Mouse (Mus musculus) olfactory bulb, adult 2 months (tissue): ENCODE measurements around the gene Ube3b. TPM values are rescaled to one million over a fixed set of nuclear protein-coding genes. Genes with fewer than 3 reads are reported as not detected.

Experiments used
- H3K27ac ChIP-seq: fragments of 200-500 bp; 2 replicates; pipeline ENCODE4 v1.5.1; 2012; ENCODE audit warnings: low read depth, low read length; ENCODE audit not compliant: insufficient read depth
- H3K4me1 ChIP-seq: fragments of 200-500 bp; 2 replicates; pipeline ENCODE4 v1.6.1; 2012; ENCODE audit warnings: low read length; ENCODE audit not compliant: control insufficient read depth, insufficient read depth
- H3K4me3 ChIP-seq: fragments of 200-500 bp; 2 replicates; pipeline ENCODE4 v1.5.1; 2012; ENCODE audit warnings: mild to moderate bottlenecking, low read depth, low read length, moderate library complexity; ENCODE audit not compliant: insufficient read depth
- CTCF ChIP-seq: fragments of 200-500 bp; IDR thresholded peaks from 2 replicates; pipeline ENCODE4 v1.5.1; 2012; ENCODE audit warnings: low read depth, mild to moderate bottlenecking, low read length, moderate library complexity; ENCODE audit not compliant: insufficient read depth
- POLR2A ChIP-seq: fragments of 200-500 bp; IDR thresholded peaks from 2 replicates; pipeline ENCODE4 v1.6.1; 2012; ENCODE audit warnings: mild to moderate bottlenecking, low read depth, low read length, moderate library complexity; ENCODE audit not compliant: insufficient read depth
- WGBS: fragments of 180-500 bp; shearing (Covaris S2); methylation state at CpG from one replicate; pipeline ENCODE4 v1.1.7; 2018; 5-methylcytosine and 5-hydroxymethylcytosine counted together
- polyA plus RNA-seq: library from polyadenylated mRNA; stranded (reverse); fragments of >200 nt; gene quantifications from 2 replicates; pipeline ENCODE4 v1.2.4, GENCODE M21; 2012; ENCODE audit warnings: low replicate concordance; ENCODE audit not compliant: missing spikeins, insufficient read depth, insufficient read length

The Ube3b gene
- polyA plus RNA-seq, 1 experiment: 59.2 TPM

DNA sequence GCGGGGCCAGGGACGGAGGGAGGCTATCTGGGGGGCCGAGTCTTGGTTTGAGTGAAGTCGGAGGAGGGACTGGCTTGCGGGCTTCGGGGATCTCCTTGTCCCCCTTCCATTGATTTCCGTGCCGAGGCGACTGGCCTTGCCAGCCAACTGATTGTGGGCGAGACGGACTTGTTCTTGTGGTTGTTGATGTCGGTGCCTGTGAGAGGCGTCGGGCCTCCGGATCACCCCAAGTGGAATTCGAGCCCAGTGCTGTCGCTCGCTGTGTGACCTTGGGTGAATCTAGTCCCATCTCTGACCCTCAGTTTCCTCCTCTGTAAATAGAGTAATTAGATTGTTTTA lies 575 bp downstream of the Ube3b start:
- H3K4me1 ChIP-seq: peaks cover 29% of the 10 kb centered on the region
- under 1% methylated on average over 18 of the region's 18 CpGs for WGBS
- H3K27ac ChIP-seq: no peak overlapping the region
- TF ChIP-seq POLR2A: no peak
- TF ChIP-seq CTCF: no peak
- H3K4me3 ChIP-seq: peak overlapping the region; percentile 87

DNA sequence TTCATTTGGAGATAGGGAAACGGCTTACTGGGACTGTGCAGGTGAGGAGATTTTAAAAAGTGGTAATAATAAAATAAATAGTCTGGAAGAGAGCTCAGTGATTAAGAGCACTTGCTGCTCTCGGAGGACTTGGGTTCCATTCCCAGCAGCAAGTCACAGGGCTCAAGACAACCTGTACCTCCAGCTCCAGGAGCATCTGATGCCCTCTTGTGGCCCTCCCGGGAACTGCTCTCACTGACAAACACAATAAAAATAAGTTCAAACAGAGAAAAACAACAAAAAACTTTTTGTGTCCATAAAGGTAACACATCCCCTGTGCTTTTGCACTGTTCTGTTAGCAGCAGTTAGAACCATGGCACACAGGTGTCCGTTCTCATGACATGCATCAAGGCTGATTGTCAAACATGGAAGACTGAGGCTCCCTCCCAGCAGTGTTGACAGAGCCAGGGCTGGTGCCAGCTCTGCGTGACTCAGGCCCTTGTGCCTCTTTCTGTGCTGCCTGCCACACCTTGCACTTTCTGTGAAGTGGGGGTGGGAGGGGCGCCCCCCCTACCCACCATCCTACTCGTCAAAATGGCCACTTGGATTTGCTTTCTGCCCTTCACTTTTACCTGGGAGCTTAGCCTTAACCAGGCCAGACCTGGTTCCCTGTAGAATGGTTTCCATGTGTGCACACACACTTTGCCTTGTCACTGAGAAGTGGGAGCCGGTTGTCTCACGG lies 2.9 kb downstream of the Ube3b start:
- H3K27ac ChIP-seq: no peak overlapping the region
- H3K4me1 ChIP-seq: peaks cover 17% of the 10 kb centered on the region
- WGBS: 77% methylated on average over 9 of the region's 9 CpGs
- TF ChIP-seq CTCF: no peak
- no peak for TF ChIP-seq POLR2A
- no peak overlapping the region for H3K4me3 ChIP-seq

DNA sequence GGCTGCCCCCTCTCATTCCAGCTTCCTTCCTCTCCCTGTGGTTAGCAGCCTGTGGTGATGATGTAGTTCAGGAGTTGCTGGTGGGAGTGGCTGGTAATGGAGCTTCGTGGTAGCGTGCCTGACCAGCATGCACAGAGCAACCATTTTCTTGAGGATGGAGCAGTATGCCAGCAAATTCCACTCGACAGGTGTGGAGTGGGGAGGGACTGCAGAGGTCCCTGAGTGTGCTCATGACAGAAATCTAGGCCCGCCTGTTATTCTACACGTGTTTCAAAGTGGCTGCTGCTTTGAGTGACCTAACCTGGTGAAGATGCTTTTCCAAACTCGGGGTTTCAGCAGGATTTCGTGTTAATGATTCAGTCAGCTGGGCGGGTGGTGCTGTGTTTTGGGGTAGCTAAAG lies 4.0 kb downstream of the Ube3b start:
- Histone ChIP-seq H3K4me3 (no peak overlapping the region), H3K4me1 (peaks cover 9% of the 10 kb centered on the region), H3K27ac (no peak overlapping the region)
- WGBS: 90% methylated on average over 8 of the region's 8 CpGs
- TF ChIP-seq POLR2A (no peak), CTCF (no peak)

DNA sequence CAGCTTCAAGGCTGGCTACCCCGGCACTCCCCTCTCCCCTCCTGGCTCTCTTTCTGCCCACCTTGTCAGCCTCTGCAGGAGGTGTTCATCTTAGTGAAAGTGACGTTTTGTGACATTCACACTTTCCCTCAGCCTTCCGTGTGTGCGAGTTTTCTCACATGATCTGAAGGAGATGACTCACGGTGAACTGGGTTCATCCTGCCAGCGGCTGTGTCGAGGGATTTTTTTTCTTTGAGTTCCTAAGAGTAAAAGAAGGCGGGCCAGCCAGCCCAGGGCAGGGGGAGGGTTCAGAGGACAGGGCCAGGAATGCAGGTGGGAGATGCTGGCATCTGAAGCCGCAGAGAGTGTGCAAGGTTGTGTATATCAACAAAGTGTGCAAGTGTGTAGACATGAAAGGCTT lies 12.8 kb downstream of the Ube3b start:
- H3K4me3 ChIP-seq: no peak overlapping the region
- H3K27ac ChIP-seq: no peak overlapping the region
- TF ChIP-seq POLR2A: no peak
- TF ChIP-seq CTCF: no peak
- WGBS: 45% methylated on average over 9 of the region's 9 CpGs
- peaks cover 24% of the 10 kb centered on the region for H3K4me1 ChIP-seq

DNA sequence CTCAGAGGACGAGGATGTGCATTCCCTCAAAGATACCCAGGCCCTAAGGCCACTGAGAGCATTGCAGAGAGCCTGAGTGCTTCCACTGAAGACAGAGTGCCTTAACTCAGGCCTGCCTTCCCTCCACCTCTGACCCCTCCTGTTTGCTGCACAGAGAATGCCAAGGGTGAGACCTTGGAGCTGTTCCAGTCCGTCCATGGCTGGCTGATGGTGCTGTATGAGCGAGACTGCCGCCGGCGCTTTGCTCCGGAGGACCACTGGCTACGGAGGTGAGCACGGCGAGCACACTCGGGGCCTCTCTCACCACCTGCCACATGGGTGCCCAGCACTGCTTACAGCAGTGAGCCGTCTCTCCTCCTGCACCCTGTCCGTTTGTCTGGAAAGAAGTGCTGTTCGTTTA lies 26.2 kb downstream of the Ube3b start:
- Histone ChIP-seq H3K27ac (no peak overlapping the region), H3K4me3 (no peak overlapping the region), H3K4me1 (no peaks in the 10 kb centered on the region)
- whole genome bisulfite sequencing: 94% methylated on average over 14 of the region's 14 CpGs
- TF ChIP-seq CTCF: no peak
- no peak for TF ChIP-seq POLR2A

DNA sequence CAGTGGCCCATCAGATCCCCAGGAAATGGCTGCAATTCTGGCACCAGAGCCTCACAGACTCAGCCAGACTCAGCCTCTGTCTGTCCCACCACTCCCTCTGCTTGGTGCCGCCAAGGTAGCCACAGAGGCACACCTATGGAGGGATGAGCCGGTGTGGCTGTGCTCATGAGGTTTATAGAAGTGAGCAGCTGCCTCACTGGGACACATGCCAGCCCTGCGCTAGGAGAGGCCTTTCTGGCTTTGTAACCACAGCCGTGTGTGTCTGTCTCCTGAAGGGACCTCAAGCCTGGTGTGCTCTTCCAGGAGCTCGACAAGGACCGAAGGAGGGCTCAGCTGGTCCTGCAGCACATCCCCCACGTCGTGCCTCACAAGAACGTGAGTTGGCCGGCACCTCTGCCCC lies 26.9 kb downstream of the Ube3b start:
- no peak overlapping the region for H3K27ac ChIP-seq
- no peak for TF ChIP-seq POLR2A
- no peak for TF ChIP-seq CTCF
- H3K4me1 ChIP-seq: no peaks in the 10 kb centered on the region
- H3K4me3 ChIP-seq: no peak overlapping the region
- 69% methylated on average over 10 of the region's 10 CpGs for WGBS

DNA sequence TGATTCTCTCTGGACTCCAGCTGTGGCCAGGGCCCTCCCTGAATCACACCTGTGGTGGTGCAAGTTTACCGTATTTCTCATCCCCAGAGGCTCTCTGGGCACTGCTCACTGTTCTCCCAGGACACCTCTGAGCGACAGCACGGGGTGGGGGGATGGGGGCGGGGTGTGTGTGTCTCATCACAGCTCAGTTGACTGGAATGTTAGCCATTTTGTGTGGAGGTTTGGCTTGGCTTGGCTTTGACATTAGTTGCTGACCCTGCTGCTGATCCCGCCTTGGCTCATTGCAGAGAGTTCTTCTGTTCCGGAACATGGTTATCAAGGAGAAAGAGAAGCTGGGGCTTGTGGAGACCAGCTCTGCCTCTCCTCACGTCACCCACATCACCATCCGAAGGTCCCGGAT lies 27.4 kb downstream of the Ube3b start:
- no peak overlapping the region for H3K27ac ChIP-seq
- TF ChIP-seq CTCF: no peak
- TF ChIP-seq POLR2A: no peak
- H3K4me1 ChIP-seq: no peaks in the 10 kb centered on the region
- H3K4me3 ChIP-seq: no peak overlapping the region
- WGBS: 94% methylated on average over 9 of the region's 9 CpGs

DNA sequence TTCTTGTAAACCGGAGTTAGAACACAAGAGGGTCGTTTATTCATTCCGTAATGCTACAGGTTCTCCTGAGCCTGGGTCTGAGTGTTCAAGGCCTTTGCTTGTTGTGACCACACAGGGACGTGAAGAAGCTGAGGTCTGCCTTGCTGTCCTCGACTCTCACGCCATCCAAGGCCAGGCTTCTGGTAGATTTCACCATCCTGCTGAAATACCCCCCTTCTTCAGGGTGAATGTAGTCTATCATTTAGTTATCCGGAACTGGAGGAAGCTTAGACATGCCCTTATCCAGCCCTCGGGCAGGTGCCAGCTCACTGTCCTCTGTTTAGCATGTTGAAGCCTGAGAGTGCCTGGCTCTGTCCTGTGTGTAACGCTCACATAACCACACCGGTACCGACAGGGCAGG lies 28.4 kb downstream of the Ube3b start:
- TF ChIP-seq CTCF (no peak), POLR2A (no peak)
- 95% methylated on average over 11 of the region's 11 CpGs for WGBS
- no peaks in the 10 kb centered on the region for H3K4me1 ChIP-seq
- H3K4me3 ChIP-seq: no peak overlapping the region
- H3K27ac ChIP-seq: no peak overlapping the region

DNA sequence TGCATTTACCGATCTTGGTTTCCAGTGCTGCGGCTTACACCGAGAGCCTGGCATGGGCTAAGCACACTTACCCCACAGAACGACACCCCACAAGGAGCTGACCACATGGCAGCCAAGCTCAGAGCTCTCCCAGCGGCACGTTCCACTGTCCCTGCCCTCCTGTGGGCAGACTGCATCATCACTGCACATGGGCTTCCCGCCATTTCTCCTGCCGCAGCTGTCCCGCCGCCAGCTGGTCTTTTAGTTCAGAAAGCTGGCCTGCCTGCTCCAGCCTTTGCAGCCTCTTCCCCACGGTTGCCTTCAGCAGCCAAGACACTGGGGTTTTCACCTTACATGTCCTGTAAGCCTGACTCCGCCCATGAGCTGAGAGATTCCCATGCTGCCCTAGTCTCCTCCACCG lies 30.0 kb downstream of the Ube3b start:
- Histone ChIP-seq H3K27ac (no peak overlapping the region), H3K4me1 (no peaks in the 10 kb centered on the region), H3K4me3 (no peak overlapping the region)
- WGBS: 78% methylated on average over 13 of the region's 13 CpGs
- no peak for TF ChIP-seq CTCF
- TF ChIP-seq POLR2A: no peak
